Mouse (Mus musculus): Measurements from ENCODE around the gene Uprt.

DNA sequence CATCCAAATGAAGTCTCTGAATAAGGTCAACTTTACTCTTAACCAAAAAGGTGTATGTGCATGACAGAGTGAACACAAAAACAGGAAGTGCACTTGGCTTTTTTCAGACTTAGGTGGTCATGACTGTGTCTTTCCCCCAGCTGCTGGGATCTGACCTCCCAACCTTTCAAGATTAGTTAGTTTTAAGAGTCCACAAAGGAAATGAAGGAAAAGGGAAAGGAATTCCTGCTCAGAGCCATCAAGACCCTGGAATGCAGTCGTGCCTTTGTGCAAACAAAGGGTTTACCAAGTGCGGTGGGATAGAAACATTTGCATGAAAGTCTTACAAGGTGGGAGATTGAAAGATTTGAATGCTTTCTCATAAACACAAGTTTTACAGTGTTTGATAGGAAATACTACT is 4.6 kb upstream of the Uprt start:
- TF ChIP-seq CTCF (IDR thresholded peaks at IDR 0.05; ENCODE audit: low read depth) (no peak), EP300 (IDR thresholded peaks at IDR 0.05; ENCODE audit: low read depth) (no peak)
